ENCODE assay signal across 25 mouse cellular contexts in the genomic region with DNA sequence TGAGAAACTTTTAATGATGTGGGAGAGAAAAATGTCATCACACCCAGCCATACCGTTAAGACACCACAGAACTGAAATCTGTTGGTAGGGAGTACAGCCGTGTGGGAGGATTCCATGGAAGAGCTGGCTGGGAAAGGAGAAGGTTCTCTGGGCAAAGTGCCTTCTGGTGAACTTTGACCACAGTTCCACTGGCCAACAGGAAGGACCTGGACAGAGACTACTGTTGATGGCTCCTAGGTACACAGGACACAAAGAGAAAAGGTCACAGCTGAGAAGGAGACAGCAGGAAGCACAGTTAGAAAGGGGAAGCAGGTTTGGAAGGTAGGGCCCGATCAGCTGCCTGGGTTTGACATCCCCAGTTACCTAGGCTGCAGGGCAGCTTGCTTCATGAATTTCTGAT. TPM values are rescaled to one million over a fixed set of nuclear protein-coding genes. Genes with fewer than 3 reads are reported as not detected.
DNase-seq lines count a peak whose midpoint lies in the region; ATAC-seq and TF ChIP-seq lines count a peak whose summit lies in the region.
"Had no signal": no experiment of that assay in that cellular context is flagged by ENCODE, and none has a peak within 500 bp of the region (broad histone marks: within the 10 kb centered on the region; RNA-seq: fewer than 3 reads in every experiment).

No protein-coding gene starts in this region.

- H3K4me1 ChIP-seq in hindbrain, embryonic 12.5 days = 0 out of 2 replicates have a peak, but pooled peaks cover 14% of the 10 kb centered on the region
- H3K4me1 ChIP-seq in hindbrain, embryonic 10.5 days (replicated peaks) = peaks cover 22% of the 10 kb centered on the region
- H3K4me1 ChIP-seq in liver, adult 2 months (ENCODE audit: control insufficient read depth, insufficient read depth, low read length) = peaks cover 13% of the 10 kb centered on the region; the same call in 1 of the 2 replicates
- H3K4me1 ChIP-seq in liver, embryonic 11.5 days (replicated peaks; ENCODE audit: control insufficient read depth, insufficient read depth, low read length) = no peaks in the 10 kb centered on the region
- H3K4me1 ChIP-seq in lung, adult 2 months (ENCODE audit: control insufficient read depth, insufficient read depth, low read length) = peaks cover 2% of the 10 kb centered on the region

- no peak overlapping the region for H3K9ac ChIP-seq in hindbrain, embryonic 12.5 days
- H3K9ac ChIP-seq in liver, adult 2 months (ENCODE audit: low read depth, low read length) = no peak overlapping the region
- no peak overlapping the region for H3K9ac ChIP-seq in liver, embryonic 11.5 days (ENCODE audit: low read depth, low read length)
- H3K9ac ChIP-seq: forebrain, embryonic 15.5 days; heart, embryonic 15.5 days; limb, embryonic 12.5 days; liver, embryonic 14.5 days had no signal

- no peak overlapping the region for H3K4me3 ChIP-seq in hindbrain, embryonic 12.5 days
- H3K4me3 ChIP-seq in hindbrain, embryonic 10.5 days = no peak overlapping the region
- no peak overlapping the region for H3K4me3 ChIP-seq in liver, adult 2 months (ENCODE audit: insufficient read depth, low read depth, low read length)
- H3K4me3 ChIP-seq in liver, embryonic 11.5 days (ENCODE audit: low read depth, low read length) = no peak overlapping the region
- H3K4me3 ChIP-seq in lung, adult 2 months (replicated peaks; ENCODE audit: extremely low read depth, low read depth, low read length) = no peak overlapping the region
- H3K4me3 ChIP-seq: embryonic facial prominence, embryonic 10.5 days; forebrain, embryonic 15.5 days; heart, embryonic 15.5 days; limb, embryonic 12.5 days; midbrain, embryonic 10.5 days had no signal

- H3K36me3 ChIP-seq in hindbrain, embryonic 12.5 days = no peaks in the 10 kb centered on the region
- H3K36me3 ChIP-seq in hindbrain, embryonic 10.5 days = no peaks in the 10 kb centered on the region
- H3K36me3 ChIP-seq in liver, adult 2 months (ENCODE audit: control insufficient read depth, insufficient read depth, low read length) = no peaks in the 10 kb centered on the region
- no peaks in the 10 kb centered on the region for H3K36me3 ChIP-seq in liver, embryonic 11.5 days (ENCODE audit: control insufficient read depth, insufficient read depth, low read length)
- H3K36me3 ChIP-seq: embryonic facial prominence, embryonic 10.5 days; forebrain, embryonic 15.5 days; heart, embryonic 15.5 days; limb, embryonic 12.5 days; midbrain, embryonic 10.5 days had no signal

- no peak for DNase-seq in hindbrain, embryonic 10.5 days (ENCODE audit: low spot score)
- peak; percentile 96 for DNase-seq in liver, adult 2 months (ENCODE audit: extremely low read depth, low read depth, low spot score)
- no peak for DNase-seq in liver, embryonic 11.5 days (ENCODE audit: low spot score)
- peak; percentile 52 for DNase-seq in kidney, postnatal 14 days
- DNase-seq in gastrocnemius, postnatal 14 days = no peak
- no peak for DNase-seq in lung, adult 2 months
- DNase-seq: adrenal gland, postnatal 25 days; cerebellum, adult 9-10 months; gastrocnemius, postnatal 25 days; heart, postnatal 36 days; layer of hippocampus, postnatal 36 days; thymus, adult 18-20 months; thymus, postnatal 36 days had no signal

- intact Hi-C loops in gastrocnemius, postnatal 14 days (cut with DNase I; ENCODE audit: low total_unique reads) = loop anchor here (5.0 kb wide), 1 partner anchor 192 kb away; no protein-coding TSS in a partner anchor

- H3K27ac ChIP-seq in hindbrain, embryonic 12.5 days = peak overlapping the region; percentile 75; the same call in 1 of the 2 replicates
- H3K27ac ChIP-seq in hindbrain, embryonic 10.5 days = no peak overlapping the region; the same call in 1 of the 2 replicates
- H3K27ac ChIP-seq in liver, adult 2 months (replicated peaks; ENCODE audit: insufficient read depth, low read depth, low read length) = peak overlapping the region; percentile 66
- no peak overlapping the region for H3K27ac ChIP-seq in liver, embryonic 11.5 days (ENCODE audit: low read depth, low read length)
- H3K27ac ChIP-seq: heart, embryonic 15.5 days; hindbrain, postnatal 0 days; liver, embryonic 14.5 days had no signal

- peaks cover 11% of the 10 kb centered on the region for H3K27me3 ChIP-seq in hindbrain, embryonic 12.5 days
- peaks cover 37% of the 10 kb centered on the region for H3K27me3 ChIP-seq in hindbrain, embryonic 10.5 days (ENCODE audit: insufficient read depth, poor library complexity, severe bottlenecking)
- H3K27me3 ChIP-seq in liver, adult 2 months (ENCODE audit: control insufficient read depth, insufficient read depth, low read length) = no peaks in the 10 kb centered on the region
- peaks cover 32% of the 10 kb centered on the region for H3K27me3 ChIP-seq in liver, embryonic 11.5 days (replicated peaks; ENCODE audit: control insufficient read depth, insufficient read depth, low read length)
- H3K27me3 ChIP-seq: forebrain, embryonic 15.5 days; heart, embryonic 15.5 days had no signal

- TF ChIP-seq POLR2A in liver, adult 2 months (IDR thresholded peaks at IDR 0.05; ENCODE audit: extremely low read depth, insufficient read depth, low read length) = no peak
- no peak for TF ChIP-seq POLR2A in lung, adult 2 months (IDR thresholded peaks at IDR 0.05; ENCODE audit: borderline replicate concordance, extremely low read depth, low read depth, low read length)

- H3K9me3 ChIP-seq in hindbrain, embryonic 12.5 days (replicated peaks) = no peaks in the 10 kb centered on the region
- no peaks in the 10 kb centered on the region for H3K9me3 ChIP-seq in hindbrain, embryonic 10.5 days
- H3K9me3 ChIP-seq in liver, embryonic 11.5 days (ENCODE audit: control insufficient read depth, low read length) = no peaks in the 10 kb centered on the region
- H3K9me3 ChIP-seq: embryonic facial prominence, embryonic 10.5 days; forebrain, embryonic 15.5 days; heart, embryonic 15.5 days; limb, embryonic 12.5 days; midbrain, embryonic 10.5 days had no signal

- H3K79me2 ChIP-seq in liver, adult 2 months (ENCODE audit: control insufficient read depth, insufficient read depth, low read length) = no peaks in the 10 kb centered on the region; the same call in 1 of the 2 replicates

- no peak for TF ChIP-seq CTCF in liver, adult 2 months (IDR thresholded peaks at IDR 0.05; ENCODE audit: low read depth, low read length)
- TF ChIP-seq CTCF in lung, adult 2 months (IDR thresholded peaks at IDR 0.05; ENCODE audit: insufficient read depth, low read length) = no peak

- WGBS in hindbrain, embryonic 12.5 days = 82% methylated on average over 3 of the region's 3 CpGs
- WGBS in hindbrain, embryonic 10.5 days = 82% methylated on average over 3 of the region's 3 CpGs
- 15% methylated on average over 3 of the region's 3 CpGs for WGBS in liver, adult 2 months
- 58% methylated on average over 3 of the region's 3 CpGs for WGBS in liver, embryonic 11.5 days
- WGBS in lung, adult 2 months = 74% methylated on average over 3 of the region's 3 CpGs

- no peak for ATAC-seq in hindbrain, embryonic 12.5 days (ENCODE audit: low FRiP score)
- no peak for ATAC-seq in liver, embryonic 11.5 days (replicated peaks; ENCODE audit: low FRiP score)
- ATAC-seq: forebrain, embryonic 15.5 days; hindbrain, postnatal 0 days had no signal

- no peak overlapping the region for H3K4me2 ChIP-seq in hindbrain, embryonic 12.5 days (replicated peaks)
- H3K4me2 ChIP-seq in liver, embryonic 11.5 days = no peak overlapping the region
- H3K4me2 ChIP-seq: forebrain, embryonic 15.5 days; heart, embryonic 15.5 days; limb, embryonic 12.5 days had no signal

RNA-seq across cellular contexts. Expression of a gene that starts 3.8 kb away (rescaled TPM):
- polyA plus RNA-seq in hindbrain, embryonic 12.5 days (2016; fragmentation: Nextera tagmentation; extraction: Ambion mirVana) = 20.3 and 24.0 TPM in 2 replicates
- 13.4 and 13.5 TPM in 2 replicates for polyA plus RNA-seq in hindbrain, embryonic 10.5 days (2016; fragmentation: Nextera tagmentation; extraction: Ambion mirVana)
- total RNA-seq in liver, adult 2 months (2014; rRNA removed) = 36.2 and 46.2 TPM in 2 replicates
- 35.6 and 37.3 TPM in 2 replicates for polyA plus RNA-seq in liver, adult 2 months (2012; rRNA removed)
- polyA plus RNA-seq in liver, embryonic 11.5 days (2014; fragmentation: Nextera tagmentation; extraction: Ambion mirVana) = 5.5 and 6.6 TPM in 2 replicates
- total RNA-seq in gastrocnemius, postnatal 14 days (2021) = 1 to 10 TPM; 3.8 to 5.2 TPM
- 8.5 and 12.5 TPM in 2 replicates for polyA plus RNA-seq in lung, adult 2 months (2012; rRNA removed)

RNA-seq across cellular contexts. Expression of a gene that starts 57.1 kb away (rescaled TPM):
- not detected in 2 replicates for polyA plus RNA-seq in hindbrain, embryonic 12.5 days (2016; fragmentation: Nextera tagmentation; extraction: Ambion mirVana)
- polyA plus RNA-seq in hindbrain, embryonic 10.5 days (2016; fragmentation: Nextera tagmentation; extraction: Ambion mirVana) = 0.24 TPM in 1 of 2 replicates, not detected in the other
- not detected in 2 replicates for total RNA-seq in liver, adult 2 months (2014; rRNA removed)
- polyA plus RNA-seq in liver, adult 2 months (2012; rRNA removed) = not detected in 2 replicates
- not detected in 2 replicates for polyA plus RNA-seq in liver, embryonic 11.5 days (2014; fragmentation: Nextera tagmentation; extraction: Ambion mirVana)
- total RNA-seq in gastrocnemius, postnatal 14 days (2021) = not detected
- polyA plus RNA-seq in lung, adult 2 months (2012; rRNA removed) = not detected in 2 replicates
- total RNA-seq: adrenal gland, postnatal 25 days; gastrocnemius, postnatal 25 days; heart, postnatal 36 days; hindbrain, postnatal 0 days; layer of hippocampus, adult 8-10 months; layer of hippocampus, postnatal 36 days; monocyte, adult 5-6 weeks; neutrophil, adult 5-6 weeks had no signal
- polyA plus RNA-seq: brain, embryonic 14.5 days; forebrain, embryonic 15.5 days; heart, embryonic 15.5 days; liver, embryonic 14.5 days had no signal

Comparison
In these comparisons a context has a peak if more than half of its experiments do, and no peak if none do; other contexts are left out.
1. H3K27ac ChIP-seq: peak in hindbrain, embryonic 12.5 days (single experiment) and liver, adult 2 months (single experiment); none in hindbrain, embryonic 10.5 days (single experiment) and liver, embryonic 11.5 days (single experiment).
2. DNase-seq: peak in liver, adult 2 months (single experiment) and kidney, postnatal 14 days (single experiment); none in hindbrain, embryonic 10.5 days (single experiment), liver, embryonic 11.5 days (single experiment), gastrocnemius, postnatal 14 days (single experiment) and lung, adult 2 months (single experiment).